ENCODE assay signal across 9 mouse cellular contexts in genomic region chr16:50201546-50202151, GRCm38 (mm10).
A peak's percentile ranks its signal among the peaks of the same experiment; 100 is the strongest.
DNase-seq lines count a peak whose midpoint lies in the region; ATAC-seq and TF ChIP-seq lines count a peak whose summit lies in the region.
"Had no signal": no experiment of that assay in that cellular context is flagged by ENCODE, and none has a peak within 500 bp of the region (broad histone marks: within the 10 kb centered on the region; RNA-seq: fewer than 3 reads in every experiment).

No protein-coding gene starts in this region.

- H3K4me2 ChIP-seq in intestine, postnatal 0 days (replicated peaks; ENCODE audit: low read depth): no peak overlapping the region
- no peak overlapping the region for H3K4me2 ChIP-seq in intestine, embryonic 16.5 days (ENCODE audit: low read depth, low read length)
- H3K4me2 ChIP-seq in forebrain, embryonic 13.5 days: no peak overlapping the region
- H3K4me2 ChIP-seq: limb, embryonic 15.5 days had no signal

- H3K27ac ChIP-seq in intestine, postnatal 0 days (ENCODE audit: low read depth, low read length): no peak overlapping the region
- H3K27ac ChIP-seq in intestine, embryonic 16.5 days (ENCODE audit: low read length): no peak overlapping the region
- no peak overlapping the region for H3K27ac ChIP-seq in forebrain, embryonic 13.5 days
- H3K27ac ChIP-seq: limb, embryonic 15.5 days had no signal

- H3K36me3 ChIP-seq in intestine, postnatal 0 days (ENCODE audit: control insufficient read depth, insufficient read depth): peaks cover 26% of the 10 kb centered on the region
- peaks cover 12% of the 10 kb centered on the region; the same call in 1 of the 2 replicates for H3K36me3 ChIP-seq in intestine, embryonic 16.5 days (ENCODE audit: control insufficient read depth, insufficient read depth, low read length)
- peaks cover 28% of the 10 kb centered on the region for H3K36me3 ChIP-seq in forebrain, embryonic 13.5 days (ENCODE audit: poor library complexity, severe bottlenecking)

- 86% methylated on average over 7 of the region's 7 CpGs for WGBS in intestine, postnatal 0 days
- WGBS in intestine, embryonic 16.5 days: 89% methylated on average over 7 of the region's 7 CpGs
- 75% methylated on average over 7 of the region's 7 CpGs for WGBS in forebrain, embryonic 13.5 days

- H3K27me3 ChIP-seq in intestine, postnatal 0 days (replicated peaks; ENCODE audit: control insufficient read depth, insufficient read depth, low read length): no peaks in the 10 kb centered on the region
- no peaks in the 10 kb centered on the region for H3K27me3 ChIP-seq in intestine, embryonic 16.5 days (replicated peaks; ENCODE audit: control insufficient read depth, insufficient read depth, low read length)
- no peaks in the 10 kb centered on the region for H3K27me3 ChIP-seq in forebrain, embryonic 13.5 days
- H3K27me3 ChIP-seq: limb, embryonic 15.5 days had no signal

- no peak overlapping the region for H3K9ac ChIP-seq in intestine, postnatal 0 days (ENCODE audit: low read depth, low read length)
- no peak overlapping the region for H3K9ac ChIP-seq in intestine, embryonic 16.5 days (ENCODE audit: low read depth, low read length)
- H3K9ac ChIP-seq in forebrain, embryonic 13.5 days: no peak overlapping the region
- H3K9ac ChIP-seq: limb, embryonic 15.5 days had no signal

- H3K9me3 ChIP-seq in intestine, postnatal 0 days (ENCODE audit: control insufficient read depth): no peaks in the 10 kb centered on the region
- H3K9me3 ChIP-seq in intestine, embryonic 16.5 days (ENCODE audit: control insufficient read depth, low read length): no peaks in the 10 kb centered on the region
- H3K9me3 ChIP-seq in forebrain, embryonic 13.5 days (replicated peaks): no peaks in the 10 kb centered on the region
- H3K9me3 ChIP-seq: limb, embryonic 15.5 days had no signal

- peak; percentile 74 for TF ChIP-seq CTCF in intestine, postnatal 0 days (IDR thresholded peaks at IDR 0.05; ENCODE audit: low read depth)

- no peak for ATAC-seq in intestine, postnatal 0 days
- no peak for ATAC-seq in intestine, embryonic 16.5 days
- ATAC-seq in megakaryocyte-erythroid progenitor cell, adult 5-6 weeks (replicated peaks; ENCODE audit: low FRiP score, low TSS enrichment, poor library complexity, severe bottlenecking): peak; percentile 86
- no peak; the same call in 1 of the 2 replicates for ATAC-seq in forebrain, embryonic 13.5 days

- H3K4me3 ChIP-seq in intestine, postnatal 0 days (ENCODE audit: low read depth, low read length): no peak overlapping the region
- H3K4me3 ChIP-seq in intestine, embryonic 16.5 days (ENCODE audit: low read length): no peak overlapping the region
- no peak overlapping the region for H3K4me3 ChIP-seq in forebrain, embryonic 13.5 days
- H3K4me3 ChIP-seq: limb, embryonic 15.5 days had no signal

- DNase-seq in CD8-positive naive resting alpha-beta T cell, adult 2 months (ENCODE audit: low read depth in 2 of 2, low spot score in 2 of 2): peak; percentile 33 to 66
- DNase-seq in ZHBTc4 (ENCODE audit: low read depth, low spot score): peak; percentile 55
- DNase-seq in embryo, embryonic 9.5 days (ENCODE audit: extremely low spot score): peak; percentile 24
- DNase-seq in neural tube, embryonic 10.5 days (ENCODE audit: extremely low spot score, low spot score): no peak

- H3K4me1 ChIP-seq in intestine, postnatal 0 days (replicated peaks; ENCODE audit: control insufficient read depth, insufficient read depth, low read length): no peaks in the 10 kb centered on the region
- H3K4me1 ChIP-seq in intestine, embryonic 16.5 days (ENCODE audit: control insufficient read depth, insufficient read depth, low read length): no peaks in the 10 kb centered on the region
- H3K4me1 ChIP-seq in forebrain, embryonic 13.5 days: no peaks in the 10 kb centered on the region
